Mouse (Mus musculus) yolk sac, embryonic 10.5 days (tissue): ENCODE measurements around the gene Trim5.
"Not testable (repeated sequence)": the region's sequence is repeated elsewhere in the genome, so short reads cannot be mapped to it uniquely, and the experiment has no call there.

Source experiments
- DNase-seq: peaks from one replicate; pipeline ENCODE4 v3.0.0-alpha.2; 2017; ENCODE audit warnings: low spot score

Gene Trim5

DNA sequence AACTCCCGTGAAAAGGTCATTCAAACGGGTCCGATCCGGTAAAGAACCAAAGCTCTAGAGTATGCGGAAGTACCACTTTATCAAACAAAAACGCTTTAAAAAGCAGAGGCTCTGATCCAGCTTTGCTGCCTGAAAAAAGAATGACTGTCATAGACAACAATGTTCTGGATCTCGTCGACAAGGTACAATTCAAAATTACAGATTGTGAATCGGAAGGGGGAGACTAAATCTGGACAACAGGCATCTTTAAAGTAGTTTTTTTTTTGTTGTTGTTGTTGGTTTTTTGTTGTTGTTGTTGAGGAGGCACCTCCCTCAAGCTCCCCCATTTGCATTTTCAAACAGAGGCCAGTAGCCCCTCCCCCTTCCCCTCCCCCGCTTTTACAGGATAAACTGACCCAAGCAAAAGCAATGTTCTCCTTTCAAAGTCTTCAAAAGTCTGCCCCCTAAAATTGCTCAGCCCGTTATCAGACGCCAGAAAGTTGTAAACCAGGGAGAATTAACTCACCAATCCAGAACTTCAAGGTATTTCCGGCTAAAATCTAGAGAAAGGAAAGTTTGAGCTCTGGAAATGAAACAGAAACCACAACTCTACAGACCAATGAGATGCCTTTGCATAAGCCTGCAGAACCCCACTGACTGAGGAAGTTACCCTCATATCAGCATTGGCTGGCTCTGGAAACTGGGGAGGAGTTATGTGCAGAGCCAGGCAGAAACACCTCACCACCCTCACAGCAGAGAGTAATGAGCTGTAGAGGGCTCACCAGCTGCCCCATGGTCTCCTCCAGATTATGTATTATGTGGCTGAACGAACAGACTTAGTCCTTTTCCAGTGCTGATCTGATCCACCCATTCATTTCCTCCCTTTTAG lies at the start of gene Trim5:
Gene Trim5, minus strand, starts transcription at position 519 of the 868 bp plus-strand sequence.
- not testable (repeated sequence) for DNase-seq

DNA sequence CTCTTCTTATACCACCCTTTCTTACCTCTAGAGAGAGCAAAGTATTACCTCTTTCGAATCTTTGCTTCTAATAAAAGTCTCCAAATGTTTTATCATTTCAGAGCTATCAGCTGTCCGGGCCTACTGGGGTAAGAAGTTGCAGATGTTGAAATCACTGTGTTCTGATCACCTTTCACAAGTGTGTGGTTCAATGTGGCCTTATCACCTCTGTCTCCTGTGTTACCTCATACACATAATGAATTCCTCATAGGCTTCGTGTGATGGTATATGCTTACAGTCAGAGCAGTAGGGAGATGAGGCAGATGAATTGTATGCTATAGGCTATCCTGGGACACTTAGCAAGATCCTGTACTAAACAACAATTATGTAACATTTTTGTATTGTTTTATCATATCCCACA lies 47.7 kb upstream of the Trim5 start:
- not testable (repeated sequence) for DNase-seq

DNA sequence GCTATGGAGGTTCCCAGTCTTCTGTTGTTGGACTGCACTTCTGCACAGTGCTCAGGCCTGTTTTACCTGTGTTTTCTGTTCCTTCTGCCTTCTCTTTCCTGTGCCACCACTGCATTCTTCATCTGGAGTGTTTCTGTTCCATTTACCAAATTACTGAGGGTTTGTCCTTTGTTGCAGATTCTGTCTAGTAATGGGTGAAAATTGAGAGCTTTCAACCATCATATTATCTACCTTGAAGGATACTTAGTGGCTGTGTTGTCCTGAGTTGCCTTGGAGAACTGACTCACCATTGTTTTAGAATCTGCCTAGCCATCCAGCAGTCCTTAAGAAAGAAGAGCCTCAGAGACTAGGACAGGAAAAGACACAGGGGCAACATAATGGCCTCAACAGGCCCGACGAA lies 41.3 kb upstream of the Trim5 start, which contains the start of gene Trim34b:
Gene Trim34b, plus strand, starts transcription at position 301 of the 400 bp plus-strand sequence.
- not testable (repeated sequence) for DNase-seq

DNA sequence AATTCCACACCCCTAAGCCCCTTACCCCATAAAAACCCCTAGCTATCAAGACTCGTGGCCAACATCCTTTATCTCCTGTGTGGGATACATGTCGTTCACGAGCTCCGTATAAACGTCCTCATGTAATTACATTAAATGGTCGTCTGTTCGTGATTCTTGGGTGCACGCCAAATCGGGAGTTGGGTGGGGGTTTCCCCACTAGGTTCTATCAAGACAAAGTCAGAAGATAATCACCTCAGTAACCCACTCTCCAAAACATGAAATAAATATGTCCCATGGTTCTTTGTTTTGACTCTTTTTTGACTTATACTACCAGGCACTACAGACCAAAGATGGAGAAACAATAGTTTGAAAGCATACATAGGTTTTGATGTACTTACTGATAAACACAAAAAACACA lies 34.1 kb upstream of the Trim5 start:
- no peak for DNase-seq

DNA sequence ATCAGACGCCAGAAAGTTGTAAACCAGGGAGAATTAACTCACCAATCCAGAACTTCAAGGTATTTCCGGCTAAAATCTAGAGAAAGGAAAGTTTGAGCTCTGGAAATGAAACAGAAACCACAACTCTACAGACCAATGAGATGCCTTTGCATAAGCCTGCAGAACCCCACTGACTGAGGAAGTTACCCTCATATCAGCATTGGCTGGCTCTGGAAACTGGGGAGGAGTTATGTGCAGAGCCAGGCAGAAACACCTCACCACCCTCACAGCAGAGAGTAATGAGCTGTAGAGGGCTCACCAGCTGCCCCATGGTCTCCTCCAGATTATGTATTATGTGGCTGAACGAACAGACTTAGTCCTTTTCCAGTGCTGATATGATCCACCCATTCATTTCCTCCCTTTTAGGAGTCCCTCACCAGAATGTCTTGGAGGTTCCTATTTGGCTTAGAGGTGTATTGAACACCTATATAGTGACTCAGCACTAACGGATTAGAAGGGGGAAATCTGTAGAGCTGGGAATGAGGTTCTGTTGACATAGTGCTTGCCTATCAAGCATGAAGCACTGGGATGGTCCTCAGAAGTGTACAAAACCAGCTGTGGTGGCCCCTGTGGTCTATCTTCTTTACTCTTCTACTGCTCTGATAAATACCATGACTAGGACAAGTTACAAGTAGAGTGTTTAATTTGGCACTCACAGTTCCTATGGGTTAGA lies 27.6 kb upstream of the Trim5 start, which contains the start of gene Trim12a:
Gene Trim12a, minus strand, starts transcription at position 98 of the 712 bp plus-strand sequence.
- not testable (repeated sequence) for DNase-seq

DNA sequence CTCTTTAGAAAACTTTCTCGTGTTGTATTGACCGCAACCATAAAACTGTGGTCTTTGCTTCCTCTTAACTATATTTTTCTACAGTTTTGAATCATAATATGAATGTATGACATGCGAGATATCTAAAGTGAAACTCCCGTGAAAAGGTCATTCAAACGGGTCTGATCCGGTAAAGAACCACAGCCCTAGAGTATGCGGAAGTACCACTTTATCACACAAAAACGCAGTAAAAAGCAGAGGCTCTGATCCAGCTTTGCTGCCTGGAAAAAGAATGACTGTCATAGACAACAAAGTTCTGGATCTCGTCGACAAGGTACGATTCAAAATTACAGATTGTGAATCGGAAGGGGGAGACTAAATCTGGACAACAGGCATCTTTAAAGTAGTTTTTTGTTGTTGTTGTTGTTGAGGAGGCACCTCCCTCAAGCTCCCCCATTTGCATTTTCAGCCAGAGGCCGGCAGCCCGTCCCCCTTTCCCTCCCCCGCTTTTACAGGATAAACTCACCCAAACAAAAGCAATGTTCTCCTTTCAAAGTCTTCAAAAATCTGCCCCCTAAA lies 27.0 kb upstream of the Trim5 start:
- peak; percentile 35 for DNase-seq

DNA sequence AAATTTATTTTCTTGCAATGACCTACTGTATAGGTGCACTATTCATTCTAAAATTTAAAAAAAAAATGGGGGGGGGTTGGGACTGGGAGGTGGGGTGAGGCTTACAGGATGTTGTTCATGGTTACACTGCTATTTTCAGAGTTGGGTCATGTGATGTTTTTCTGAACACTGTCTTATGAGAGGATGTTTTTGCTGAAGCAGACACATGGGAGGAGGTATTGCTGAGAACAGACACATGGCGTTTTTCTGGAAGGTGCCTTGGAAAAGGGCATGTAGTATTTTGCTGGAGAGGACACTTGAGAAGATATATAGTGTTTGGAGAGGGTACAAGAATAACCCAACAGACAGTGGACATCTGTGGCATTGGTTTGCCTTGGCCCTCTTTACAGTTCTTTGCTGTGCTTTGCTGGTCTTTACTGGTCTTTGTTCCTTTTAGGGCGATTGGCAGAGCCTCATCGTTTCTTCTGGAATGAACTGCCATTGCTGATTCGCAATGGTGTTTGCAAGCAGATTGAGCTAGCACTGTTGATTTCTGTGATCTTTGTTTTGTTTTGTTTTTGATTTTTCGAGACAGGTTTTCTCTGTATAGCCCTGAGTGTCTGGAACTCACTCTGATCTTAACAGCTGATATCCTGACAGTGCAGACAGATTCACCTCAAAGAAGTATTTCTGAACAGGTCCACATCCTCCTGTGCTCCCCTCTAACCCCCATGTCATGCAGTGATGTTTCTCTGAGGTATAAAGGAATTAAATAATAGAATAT lies 3.9 kb upstream of the Trim5 start:
- no peak for DNase-seq

DNA sequence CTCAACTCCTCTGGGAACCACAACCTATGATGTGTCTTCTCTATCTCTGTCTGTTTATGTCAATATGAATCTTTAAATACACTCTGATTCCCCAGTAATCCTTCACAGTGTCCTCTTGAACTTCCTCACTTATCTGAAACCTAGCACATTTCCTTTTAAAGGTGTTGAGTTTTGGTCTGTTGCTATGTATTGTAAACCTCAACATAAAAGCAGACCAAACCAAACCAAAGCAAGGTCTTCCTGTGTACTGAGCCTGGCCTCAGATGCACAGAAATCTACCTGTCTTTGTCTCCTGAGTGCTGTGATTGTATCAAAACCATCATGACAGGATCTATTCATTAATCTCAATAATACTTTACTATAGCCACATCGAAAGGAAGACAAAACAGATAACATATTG lies 2.7 kb upstream of the Trim5 start:
- DNase-seq, result no peak

DNA sequence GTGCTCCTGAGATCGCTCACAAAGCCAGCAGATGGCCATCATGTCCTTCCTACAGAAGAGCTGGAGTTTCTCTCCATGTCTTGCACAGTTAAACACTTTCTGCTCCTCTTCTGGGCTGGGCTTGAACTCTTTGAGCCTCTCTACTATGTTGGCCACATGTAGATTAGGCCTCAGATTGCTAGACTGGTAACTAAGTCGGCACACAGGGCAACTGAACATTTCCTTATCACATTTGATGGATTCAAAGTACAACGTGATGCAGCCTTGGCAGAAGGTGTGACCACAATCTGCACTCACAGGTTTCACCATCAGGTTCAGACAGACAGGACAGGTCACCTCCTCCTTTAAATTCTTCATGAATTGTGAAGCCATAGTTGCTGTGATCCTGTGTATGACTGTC lies 8.5 kb downstream of the Trim5 start:
- not testable (repeated sequence) for DNase-seq

DNA sequence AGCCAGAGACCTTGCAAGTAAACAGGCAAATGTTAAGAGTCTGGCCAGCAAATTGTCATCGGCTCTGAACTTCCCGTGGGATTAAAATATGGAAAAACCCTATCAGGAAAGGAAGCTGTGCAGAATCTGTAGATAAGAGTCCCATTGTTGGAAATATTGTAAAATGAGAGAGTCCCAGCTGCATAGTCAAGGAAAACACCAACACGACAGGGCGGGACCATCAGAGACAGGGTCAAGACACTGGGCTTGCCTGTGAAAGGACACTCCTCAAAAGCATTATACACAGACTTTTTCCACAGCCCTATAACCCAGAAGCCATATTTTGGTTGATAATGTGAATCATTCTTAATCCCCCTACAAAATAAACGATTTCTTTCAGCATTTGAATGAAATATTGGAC lies 22.6 kb downstream of the Trim5 start:
- DNase-seq, result not testable (repeated sequence)

DNA sequence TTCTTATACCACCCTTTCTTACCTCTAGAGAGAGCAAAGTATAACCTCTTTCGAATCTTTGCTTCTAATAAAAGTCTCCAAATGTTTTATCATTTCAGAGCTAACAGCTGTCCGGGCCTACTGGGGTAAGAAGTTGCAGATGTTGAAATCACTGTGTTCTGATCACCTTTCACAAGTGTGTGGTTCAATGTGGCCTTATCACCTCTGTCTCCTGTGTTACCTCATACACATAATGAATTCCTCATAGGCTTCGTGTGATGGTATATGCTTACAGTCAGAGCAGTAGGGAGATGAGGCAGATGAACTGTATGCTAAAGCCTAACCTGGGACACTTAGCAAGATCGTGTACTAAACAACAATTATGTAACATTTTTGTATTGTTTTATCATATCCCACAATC lies 27.5 kb downstream of the Trim5 start:
- DNase-seq, result not testable (repeated sequence)

DNA sequence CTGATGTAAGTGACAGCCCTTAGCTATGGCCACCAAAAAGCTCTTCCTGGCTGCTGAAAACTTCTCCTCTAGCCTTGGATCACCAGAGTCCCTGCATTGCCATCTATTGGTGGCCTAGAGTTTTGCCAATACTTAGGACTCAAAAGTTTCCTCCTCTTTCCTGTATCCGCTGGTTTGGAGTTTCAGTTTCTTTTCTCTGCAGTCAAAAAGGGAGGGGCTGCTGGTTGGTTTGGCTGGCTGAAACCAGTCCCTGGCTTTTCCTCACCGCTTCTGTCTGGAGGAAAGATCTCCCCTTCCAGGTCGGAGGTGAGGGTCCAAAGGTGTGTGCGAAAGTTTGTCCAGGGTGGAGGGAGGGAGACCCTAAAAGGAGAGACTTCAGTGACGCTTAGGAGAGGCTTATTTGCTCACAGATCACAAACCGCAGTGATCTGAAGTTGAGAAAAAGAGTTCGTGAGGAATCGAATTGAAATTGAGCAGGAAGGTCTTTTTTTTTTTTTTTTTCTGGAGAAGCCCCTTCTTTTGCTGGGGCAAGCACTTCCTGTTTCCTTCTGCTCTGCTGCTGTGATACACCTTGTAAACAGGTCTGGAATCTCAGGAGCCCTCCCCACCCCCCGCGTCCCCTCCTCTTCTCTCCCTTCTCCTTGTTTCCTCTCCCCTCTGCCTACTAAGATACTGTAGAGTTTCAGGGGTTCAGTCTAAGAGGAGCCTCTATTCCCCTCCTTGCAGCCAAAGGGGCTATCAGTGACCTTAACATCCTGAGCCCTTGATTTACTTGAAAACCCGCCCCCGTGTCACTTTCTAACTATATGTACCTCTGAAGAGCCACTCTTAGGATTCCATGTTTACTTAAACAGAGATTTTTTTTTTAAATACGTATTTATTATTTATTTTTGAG lies 43.4 kb downstream of the Trim5 start, which contains the start of gene Trim34a:
Gene Trim34a, plus strand, starts transcription at position 171 of the 895 bp plus-strand sequence.
- peak; percentile 90 for DNase-seq

DNA sequence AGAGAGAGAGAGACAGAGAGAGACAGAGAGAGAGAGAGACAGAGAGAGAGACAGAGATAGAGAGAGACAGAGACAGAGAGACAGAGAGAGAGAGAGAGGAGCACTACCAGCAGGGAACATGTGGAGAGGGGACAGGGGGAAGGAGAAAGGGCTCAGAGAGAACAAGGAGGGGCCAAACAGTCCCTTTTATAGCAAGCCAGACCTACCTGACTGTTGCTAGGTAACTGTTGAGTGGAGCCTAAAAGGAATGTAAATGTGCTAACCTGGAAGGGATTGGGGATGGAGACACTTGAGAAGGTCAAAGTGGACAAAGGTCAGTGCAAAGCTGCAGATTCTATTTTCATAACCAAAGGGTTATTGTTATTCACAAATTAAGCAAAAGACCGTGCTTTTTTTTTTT lies 44.3 kb downstream of the Trim5 start:
- no peak for DNase-seq

DNA sequence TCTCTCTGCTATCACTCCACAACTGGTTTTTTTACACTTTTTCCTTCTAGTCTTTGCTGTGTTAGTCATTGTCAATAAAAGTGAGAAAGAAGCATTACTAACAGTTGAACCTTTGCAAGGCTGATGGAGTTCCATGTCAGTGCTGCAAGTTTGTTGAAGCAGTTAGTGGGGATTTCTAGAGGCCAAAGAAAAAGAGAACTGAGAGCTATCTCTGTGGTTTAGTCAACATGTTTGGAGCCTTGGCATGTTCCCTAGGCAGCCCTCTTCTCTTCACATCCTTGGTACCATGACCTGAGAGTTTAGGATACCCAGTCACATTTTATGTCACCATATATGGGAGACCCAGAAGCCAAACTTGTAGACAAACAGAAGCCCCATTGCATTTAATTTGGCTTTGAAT lies 47.0 kb downstream of the Trim5 start:
- no peak for DNase-seq

DNA sequence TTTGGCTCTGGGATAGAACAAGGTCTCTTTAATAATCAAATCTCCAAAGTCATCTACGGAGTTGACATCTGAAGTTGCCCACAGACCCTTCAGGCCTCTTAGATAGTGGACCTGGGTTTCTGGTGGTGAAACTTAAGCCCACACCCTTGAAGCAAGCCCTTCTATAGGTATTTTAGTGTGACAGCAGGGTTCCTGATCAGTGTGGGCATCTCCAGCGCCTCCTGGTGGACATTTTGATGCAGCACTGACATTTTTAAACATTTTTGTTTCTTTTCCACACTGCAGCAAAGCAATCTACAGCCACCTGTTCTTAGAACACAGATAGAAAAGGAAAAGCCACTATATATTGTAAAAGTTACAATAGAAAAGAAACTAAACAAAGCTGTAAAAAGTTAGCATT lies 56.7 kb downstream of the Trim5 start:
- no peak for DNase-seq

DNA sequence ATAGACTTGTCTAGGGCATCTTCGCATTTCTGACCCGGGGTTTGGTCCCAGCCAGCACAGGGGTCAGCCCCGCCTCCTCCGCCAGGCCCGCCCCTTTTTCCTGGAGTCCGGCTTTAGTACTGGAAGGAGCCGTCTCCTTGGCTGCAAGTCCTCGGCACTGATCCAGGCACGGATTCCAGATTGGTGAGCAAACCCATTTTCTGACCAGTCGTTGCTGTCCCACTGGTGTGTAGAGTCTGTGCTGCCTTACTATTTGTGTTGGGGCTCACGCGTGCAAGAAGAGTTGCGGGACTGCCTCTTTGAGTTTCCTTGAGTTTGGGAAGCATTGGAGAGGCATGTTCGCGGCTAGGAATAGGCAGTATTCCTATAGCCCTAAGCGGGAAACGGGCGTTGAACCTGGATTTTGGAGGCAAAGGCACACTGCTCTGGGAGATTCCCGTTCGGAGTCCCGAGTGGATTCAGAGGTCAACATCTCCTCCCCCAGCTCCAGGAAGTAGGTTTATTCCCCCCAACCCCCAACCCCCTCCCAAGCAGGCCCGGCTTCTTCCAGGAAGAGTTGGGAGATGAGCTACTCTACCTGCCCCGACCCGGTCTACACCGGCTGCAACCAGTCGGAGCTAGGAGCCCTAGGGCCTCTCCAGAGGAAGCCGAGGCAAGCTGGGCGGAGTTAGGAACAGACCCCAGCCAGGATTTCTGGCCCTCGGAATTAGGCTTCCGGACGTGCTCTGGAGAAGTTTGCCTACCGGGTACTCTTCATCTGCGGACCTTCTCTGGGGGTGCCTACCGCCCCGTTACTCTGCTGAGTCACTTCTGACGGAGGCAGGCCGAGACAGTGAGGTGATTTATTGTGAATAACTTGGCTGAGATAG lies 69.0 kb downstream of the Trim5 start, which contains the start of gene Trim6:
Gene Trim6, plus strand, starts transcription at position 93 of the 869 bp plus-strand sequence.
- DNase-seq, result peak; percentile 91

DNA sequence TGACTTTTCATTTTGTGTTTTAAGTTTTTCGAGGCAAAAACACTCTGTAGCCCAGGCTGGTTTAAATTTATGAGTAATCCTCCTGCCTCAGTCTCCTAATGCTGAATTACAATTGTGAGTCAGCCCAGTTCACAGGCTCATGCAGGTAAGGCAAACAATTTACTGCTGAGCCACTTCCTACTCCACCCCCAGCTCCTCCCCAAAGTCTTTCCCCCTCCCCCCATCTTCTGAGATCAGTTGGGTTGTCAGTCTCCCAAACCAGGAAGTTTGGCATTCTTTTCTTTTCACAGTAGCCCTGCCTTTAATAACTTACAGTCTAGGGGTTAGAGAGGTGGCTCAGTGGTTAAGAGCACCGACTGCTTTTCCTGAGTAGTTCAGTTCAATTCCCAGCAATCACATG lies 70.0 kb downstream of the Trim5 start:
- peak; percentile 71 for DNase-seq

DNA sequence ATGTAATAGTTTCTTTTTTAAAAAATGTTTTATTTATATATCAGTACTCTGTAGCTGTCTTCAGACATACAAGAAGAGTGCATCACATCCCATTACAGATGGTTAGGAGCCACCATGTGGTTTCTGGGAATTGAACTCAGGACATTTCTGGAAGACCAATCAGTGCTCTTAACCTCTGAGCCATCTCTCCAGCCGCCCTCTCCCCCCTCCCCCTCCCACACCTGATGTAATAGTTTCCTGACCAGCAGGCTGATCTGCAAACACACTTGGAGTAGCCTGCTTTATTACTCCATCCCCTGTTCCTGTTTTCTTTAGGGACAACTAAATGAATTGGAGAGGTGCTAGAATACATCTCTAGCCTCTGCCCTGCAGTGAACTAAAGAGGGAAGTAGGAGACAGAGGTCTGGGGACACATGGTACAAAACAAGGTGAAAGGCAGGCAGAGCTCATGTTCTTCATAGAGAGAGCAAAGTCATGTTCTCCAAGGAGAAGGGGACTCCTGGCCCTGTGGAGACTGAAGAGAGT lies 71.8 kb downstream of the Trim5 start:
- peak; percentile 68 for DNase-seq
